Comparison of ENCODE assay signal across 12 mouse cellular contexts in genomic region chr17:64604163-64604562, GRCm38 (mm10). TPM values are rescaled to one million over a fixed set of nuclear protein-coding genes. Genes with fewer than 3 reads are reported as not detected.
DNase-seq lines count a peak whose midpoint lies in the region; ATAC-seq lines count a peak whose summit lies in the region.
"Had no signal": no experiment of that assay in that cellular context is flagged by ENCODE, and none has a peak within 500 bp of the region (broad histone marks: within the 10 kb centered on the region; RNA-seq: fewer than 3 reads in every experiment).

No protein-coding gene starts in this region.

- no peak overlapping the region for H3K27ac ChIP-seq in hindbrain, embryonic 14.5 days
- H3K27ac ChIP-seq in hindbrain, embryonic 12.5 days = no peak overlapping the region
- no peak overlapping the region for H3K27ac ChIP-seq in intestine, embryonic 15.5 days
- no peak overlapping the region for H3K27ac ChIP-seq in neural tube, embryonic 14.5 days (ENCODE audit: low read depth, low read length)

- peak overlapping the region; percentile 1; the same call in 1 of the 2 replicates for H3K4me3 ChIP-seq in hindbrain, embryonic 14.5 days (replicated peaks; ENCODE audit: low read length)
- H3K4me3 ChIP-seq in hindbrain, embryonic 12.5 days = no peak overlapping the region
- H3K4me3 ChIP-seq in intestine, embryonic 15.5 days (replicated peaks) = no peak overlapping the region
- H3K4me3 ChIP-seq in neural tube, embryonic 14.5 days (ENCODE audit: low read depth, low read length) = no peak overlapping the region

- H3K36me3 ChIP-seq in hindbrain, embryonic 14.5 days (replicated peaks; ENCODE audit: control insufficient read depth, insufficient read depth) = no peaks in the 10 kb centered on the region
- H3K36me3 ChIP-seq in hindbrain, embryonic 12.5 days = no peaks in the 10 kb centered on the region
- H3K36me3 ChIP-seq in intestine, embryonic 15.5 days = no peaks in the 10 kb centered on the region
- H3K36me3 ChIP-seq in neural tube, embryonic 14.5 days (ENCODE audit: control insufficient read depth, insufficient read depth, low read length) = no peaks in the 10 kb centered on the region

- no peak overlapping the region for H3K9ac ChIP-seq in hindbrain, embryonic 14.5 days
- H3K9ac ChIP-seq in hindbrain, embryonic 12.5 days = no peak overlapping the region
- no peak overlapping the region for H3K9ac ChIP-seq in intestine, embryonic 15.5 days
- H3K9ac ChIP-seq in neural tube, embryonic 14.5 days (replicated peaks; ENCODE audit: low read depth, low read length) = no peak overlapping the region
- H3K9ac ChIP-seq: forebrain, postnatal 0 days had no signal

- no peak for DNase-seq in hindbrain, embryonic 14.5 days (ENCODE audit: low spot score)
- DNase-seq in CD4-positive helper T cell, adult 2 months (ENCODE audit: low read depth, low spot score) = peak; percentile 30
- DNase-seq in urinary bladder, postnatal 36 days (ENCODE audit: low spot score in 2 of 2) = no peak
- DNase-seq in adrenal gland, postnatal 10 days = no peak
- DNase-seq: adrenal gland, adult 2 months; cerebellum, postnatal 10 days; forebrain, postnatal 0 days; layer of hippocampus, adult 9-11 months had no signal

- ATAC-seq in hindbrain, embryonic 14.5 days (ENCODE audit: low FRiP score) = no peak
- ATAC-seq in hindbrain, embryonic 12.5 days (ENCODE audit: low FRiP score) = no peak
- ATAC-seq in intestine, embryonic 15.5 days = no peak
- no peak for ATAC-seq in neural tube, embryonic 14.5 days (ENCODE audit: low read depth)
- no peak for ATAC-seq in erythroblast, adult 5-6 weeks (replicated peaks; ENCODE audit: low FRiP score, poor library complexity, severe bottlenecking)
- ATAC-seq: forebrain, postnatal 0 days had no signal

- WGBS in hindbrain, embryonic 14.5 days = 81% methylated on average over 5 of the region's 5 CpGs
- WGBS in hindbrain, embryonic 12.5 days = 70% methylated on average over 5 of the region's 5 CpGs
- 59% methylated on average over 5 of the region's 5 CpGs for WGBS in intestine, embryonic 15.5 days
- 75% methylated on average over 5 of the region's 5 CpGs for WGBS in neural tube, embryonic 14.5 days

- H3K4me2 ChIP-seq in hindbrain, embryonic 14.5 days (replicated peaks) = peak overlapping the region; percentile 97
- H3K4me2 ChIP-seq in hindbrain, embryonic 12.5 days (replicated peaks) = no peak overlapping the region
- H3K4me2 ChIP-seq in intestine, embryonic 15.5 days (replicated peaks) = 0 out of 2 replicates have a peak overlapping the region, but pooled peaks have one; percentile 78
- H3K4me2 ChIP-seq in neural tube, embryonic 14.5 days (ENCODE audit: low read depth, low read length) = peak overlapping the region; percentile 81; the same call in 1 of the 2 replicates

- peaks cover 29% of the 10 kb centered on the region for H3K4me1 ChIP-seq in hindbrain, embryonic 14.5 days (replicated peaks; ENCODE audit: control insufficient read depth, insufficient read depth, low read length)
- peaks cover 25% of the 10 kb centered on the region for H3K4me1 ChIP-seq in hindbrain, embryonic 12.5 days
- peaks cover 14% of the 10 kb centered on the region; the same call in 1 of the 2 replicates for H3K4me1 ChIP-seq in intestine, embryonic 15.5 days (replicated peaks)
- H3K4me1 ChIP-seq in neural tube, embryonic 14.5 days (ENCODE audit: control insufficient read depth, insufficient read depth, low read length) = peaks cover 9% of the 10 kb centered on the region; the same call in 1 of the 2 replicates

- no peaks in the 10 kb centered on the region for H3K9me3 ChIP-seq in hindbrain, embryonic 14.5 days (ENCODE audit: control insufficient read depth, low read length)
- no peaks in the 10 kb centered on the region for H3K9me3 ChIP-seq in hindbrain, embryonic 12.5 days (replicated peaks)
- H3K9me3 ChIP-seq in intestine, embryonic 15.5 days = no peaks in the 10 kb centered on the region
- no peaks in the 10 kb centered on the region for H3K9me3 ChIP-seq in neural tube, embryonic 14.5 days (ENCODE audit: control insufficient read depth, low read length)

- H3K27me3 ChIP-seq in hindbrain, embryonic 14.5 days (ENCODE audit: control insufficient read depth, insufficient read depth, low read length) = no peaks in the 10 kb centered on the region
- no peaks in the 10 kb centered on the region for H3K27me3 ChIP-seq in hindbrain, embryonic 12.5 days
- no peaks in the 10 kb centered on the region for H3K27me3 ChIP-seq in intestine, embryonic 15.5 days (replicated peaks)
- no peaks in the 10 kb centered on the region for H3K27me3 ChIP-seq in neural tube, embryonic 14.5 days (ENCODE audit: control insufficient read depth, insufficient read depth, low read length)

RNA-seq across cellular contexts. Expression of gene Man2a1, which starts 3.6 kb away (rescaled TPM):
- polyA plus RNA-seq in hindbrain, embryonic 14.5 days (2014; fragmentation: Nextera tagmentation; extraction: Ambion mirVana) = 5.3 and 5.5 TPM in 2 replicates
- 6.5 and 7.9 TPM in 2 replicates for polyA plus RNA-seq in hindbrain, embryonic 12.5 days (2016; fragmentation: Nextera tagmentation; extraction: Ambion mirVana)
- 11.6 and 13.9 TPM in 2 replicates for polyA plus RNA-seq in intestine, embryonic 15.5 days (2015; fragmentation: Nextera tagmentation; extraction: Ambion mirVana)
- 5.3 and 6.3 TPM in 2 replicates for polyA plus RNA-seq in neural tube, embryonic 14.5 days (2014; fragmentation: Nextera tagmentation; extraction: Ambion mirVana)
- 17.3 and 30.9 TPM in 2 replicates for total RNA-seq in erythroblast, adult 5-6 weeks (2015; ENCODE audit: low replicate concordance)
- total RNA-seq in erythroblast, adult 5-6 weeks (2017; ENCODE audit: low replicate concordance) = 13.9 and 15.2 TPM in 2 replicates
- 100 to 1,000 TPM in 1 of 2 experiments, 10 to 100 TPM in 1; 87.4 to 125 TPM for total RNA-seq in adrenal gland, postnatal 10 days (2021)
